Mouse (Mus musculus): Measurements from ENCODE around the gene Spata2l.
"Not testable (repeated sequence)": the region's sequence is repeated elsewhere in the genome, so short reads cannot be mapped to it uniquely, and the experiment has no call there.

- TF ChIP-seq NRF1 (IDR thresholded peaks at IDR 0.05; ENCODE audit: insufficient read depth, low read depth, low read length, poor library complexity, severe bottlenecking); BHLHE40 (IDR thresholded peaks at IDR 0.05; ENCODE audit: borderline replicate concordance, low read depth, low read length): not testable (repeated sequence)
Measured at GRCm38 (mm10) chr8:123282994-123283393, 47.0 kb upstream of the Spata2l start.
